In the genomic region with DNA sequence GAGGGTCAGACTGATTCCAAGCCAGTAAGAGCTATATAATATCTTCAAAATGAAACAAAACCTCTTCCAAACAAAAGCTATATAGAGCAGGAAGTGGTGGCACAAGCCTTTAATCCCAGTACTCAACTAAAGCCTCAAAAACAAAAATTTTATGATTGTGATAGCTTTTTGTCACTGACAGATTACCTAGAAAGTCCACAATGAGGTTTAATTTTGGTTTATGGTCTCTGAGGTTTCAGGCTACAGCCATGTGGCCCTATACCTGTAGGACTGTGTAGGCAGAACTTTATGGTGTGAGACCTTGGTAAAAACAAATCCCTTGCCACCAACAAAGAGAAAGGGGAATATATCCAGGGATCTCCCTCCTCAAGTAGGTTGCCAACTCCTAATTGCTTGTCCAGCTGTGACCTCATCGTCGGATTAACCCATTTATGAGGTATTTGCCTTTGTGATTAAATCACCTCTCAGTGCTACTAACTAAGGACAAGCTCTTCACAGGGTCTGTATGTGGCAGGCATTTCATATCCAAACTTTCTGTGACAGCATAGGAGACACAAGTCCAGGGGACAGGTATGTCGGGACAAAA, we compare ENCODE assay signal across 9 mouse cellular contexts. TPM values are rescaled to one million over a fixed set of nuclear protein-coding genes. Genes with fewer than 3 reads are reported as not detected.
A peak's percentile ranks its signal among the peaks of the same experiment; 100 is the strongest.
DNase-seq lines count a peak whose midpoint lies in the region; ATAC-seq and TF ChIP-seq lines count a peak whose summit lies in the region.
"Had no signal": no experiment of that assay in that cellular context is flagged by ENCODE, and none has a peak within 500 bp of the region (broad histone marks: within the 10 kb centered on the region; RNA-seq: fewer than 3 reads in every experiment).

No protein-coding gene starts in this region.

- peak overlapping the region; percentile 99 for H3K4me3 ChIP-seq in heart, embryonic 11.5 days (ENCODE audit: low read depth, low read length)
- no peak overlapping the region for H3K4me3 ChIP-seq in ES-Bruce4 (ENCODE audit: low read depth, low read length)
- H3K4me3 ChIP-seq in forebrain, postnatal 0 days (ENCODE audit: low read depth, low read length), result no peak overlapping the region
- peak overlapping the region; percentile 59; the same call in 1 of the 2 replicates for H3K4me3 ChIP-seq in macrophage (ENCODE audit: inconsistent target)
- H3K4me3 ChIP-seq in cerebellum, adult 2 months (replicated peaks; ENCODE audit: insufficient read depth, low read depth, low read length), result no peak overlapping the region

- H3K4me2 ChIP-seq in heart, embryonic 11.5 days, result peak overlapping the region; percentile 71
- H3K4me2 ChIP-seq in forebrain, postnatal 0 days (ENCODE audit: low read depth), result peak overlapping the region; percentile 78

- WGBS in heart, embryonic 11.5 days (ENCODE audit: insufficient replicate concordance), result 90% methylated on average over 3 of the region's 3 CpGs
- 41% methylated on average over 3 of the region's 3 CpGs for WGBS in forebrain, postnatal 0 days
- 96% methylated on average over 3 of the region's 3 CpGs for WGBS in macrophage (ENCODE audit: missing documents)
- 54% methylated on average over 3 of the region's 3 CpGs for WGBS in cerebellum, adult 2 months

- TF ChIP-seq POLR2A in ES-Bruce4 (IDR thresholded peaks at IDR 0.05; ENCODE audit: insufficient read depth, low read length), result no peak
- TF ChIP-seq POLR2A in cerebellum, adult 2 months (IDR thresholded peaks at IDR 0.05; ENCODE audit: borderline replicate concordance, insufficient read depth, low read length), result no peak

- H3K27me3 ChIP-seq in heart, embryonic 11.5 days (ENCODE audit: control insufficient read depth, insufficient read depth, low read length), result no peaks in the 10 kb centered on the region
- no peaks in the 10 kb centered on the region for H3K27me3 ChIP-seq in ES-Bruce4 (ENCODE audit: control insufficient read depth, insufficient read depth, low read length, poor library complexity, severe bottlenecking)
- H3K27me3 ChIP-seq in forebrain, postnatal 0 days (ENCODE audit: insufficient read depth, low read length), result no peaks in the 10 kb centered on the region
- no peaks in the 10 kb centered on the region for H3K27me3 ChIP-seq in cerebellum, adult 2 months (ENCODE audit: control insufficient read depth, insufficient read depth, low read length)

- no peak for TF ChIP-seq CTCF in ES-Bruce4 (IDR thresholded peaks at IDR 0.05; ENCODE audit: low read depth, low read length)
- no peak for TF ChIP-seq CTCF in forebrain, postnatal 0 days (IDR thresholded peaks at IDR 0.05; ENCODE audit: low read depth)
- no peak for TF ChIP-seq CTCF in cerebellum, adult 2 months (IDR thresholded peaks at IDR 0.05; ENCODE audit: borderline replicate concordance, insufficient read depth, low read depth, low read length)

- peaks cover 15% of the 10 kb centered on the region for H3K4me1 ChIP-seq in heart, embryonic 11.5 days (ENCODE audit: control insufficient read depth, insufficient read depth, low read length)
- H3K4me1 ChIP-seq in ES-Bruce4 (ENCODE audit: control insufficient read depth, insufficient read depth, low read length), result peaks cover 3% of the 10 kb centered on the region
- H3K4me1 ChIP-seq in forebrain, postnatal 0 days (ENCODE audit: insufficient read depth), result peaks cover 12% of the 10 kb centered on the region
- peaks cover 3% of the 10 kb centered on the region; the same call in 1 of the 2 replicates for H3K4me1 ChIP-seq in cerebellum, adult 2 months (ENCODE audit: control insufficient read depth, insufficient read depth, low read length)

- peak overlapping the region; percentile 71; the same call in 1 of the 2 replicates for H3K27ac ChIP-seq in heart, embryonic 11.5 days (ENCODE audit: low read depth, low read length)
- H3K27ac ChIP-seq in ES-Bruce4 (ENCODE audit: insufficient read depth, low read length), result peak overlapping the region; percentile 62; the same call in 1 of the 2 replicates
- H3K27ac ChIP-seq in forebrain, postnatal 0 days (ENCODE audit: low read depth, low read length), result no peak overlapping the region
- H3K27ac ChIP-seq in macrophage, result peak overlapping the region; percentile 87
- no peak overlapping the region for H3K27ac ChIP-seq in cerebellum, adult 2 months (ENCODE audit: insufficient read depth, low read length)

- peaks cover 12% of the 10 kb centered on the region for H3K36me3 ChIP-seq in heart, embryonic 11.5 days (ENCODE audit: control insufficient read depth, insufficient read depth, low read length)
- peaks cover 23% of the 10 kb centered on the region for H3K36me3 ChIP-seq in ES-Bruce4 (ENCODE audit: control insufficient read depth, insufficient read depth, low read length, poor library complexity, severe bottlenecking)
- H3K36me3 ChIP-seq in forebrain, postnatal 0 days (ENCODE audit: insufficient read depth), result peaks cover 3% of the 10 kb centered on the region; the same call in 1 of the 2 replicates
- H3K36me3 ChIP-seq in macrophage (ENCODE audit: inconsistent target), result peaks cover 16% of the 10 kb centered on the region; the same call in 1 of the 2 replicates

- peaks cover 34% of the 10 kb centered on the region for H3K79me2 ChIP-seq in macrophage (ENCODE audit: inconsistent target)

- ATAC-seq in heart, embryonic 11.5 days (replicated peaks; ENCODE audit: insufficient number of reproducible peaks, low FRiP score, low TSS enrichment), result no peak
- ATAC-seq in forebrain, postnatal 0 days, result no peak

- no peak overlapping the region for H3K9ac ChIP-seq in heart, embryonic 11.5 days (ENCODE audit: low read depth, low read length)
- peak overlapping the region; percentile 97; the same call in 1 of the 2 replicates for H3K9ac ChIP-seq in ES-Bruce4 (ENCODE audit: low read depth, poor library complexity, severe bottlenecking)
- peak overlapping the region; percentile 95 for H3K9ac ChIP-seq in forebrain, postnatal 0 days

- no peak for DNase-seq in heart, adult 9 months (ENCODE audit: low spot score in 2 of 2)
- no peak for DNase-seq in forebrain, postnatal 0 days
- no peak for DNase-seq in adrenal gland, postnatal 14 days
- no peak for DNase-seq in cerebellum, adult 2 months
- no peak for DNase-seq in cerebellum, postnatal 36 days
- DNase-seq: lung, adult 2 months had no signal

- no peak for TF ChIP-seq EP300 in ES-Bruce4 (IDR thresholded peaks at IDR 0.05; ENCODE audit: insufficient read depth, low read depth, low read length)

- no peaks in the 10 kb centered on the region for H3K9me3 ChIP-seq in heart, embryonic 11.5 days (replicated peaks; ENCODE audit: control insufficient read depth, low read length)
- no peaks in the 10 kb centered on the region for H3K9me3 ChIP-seq in ES-Bruce4 (replicated peaks; ENCODE audit: control insufficient read depth, insufficient read depth, low read length, poor library complexity, severe bottlenecking)
- H3K9me3 ChIP-seq in forebrain, postnatal 0 days (ENCODE audit: low read length), result no peaks in the 10 kb centered on the region

RNA-seq across cellular contexts. Expression of gene Ccnl1, which starts 1.5 kb away (rescaled TPM):
- polyA plus RNA-seq in heart, embryonic 11.5 days (2014; fragmentation: Nextera tagmentation; extraction: Ambion mirVana), result 91.5 and 97.7 TPM in 2 replicates
- polyA plus RNA-seq in ES-Bruce4 (2011; ENCODE audit: insufficient read depth, insufficient read length, low read depth, missing spikeins), result 115 and 117 TPM in 2 replicates
- 54.1 and 57.0 TPM in 2 replicates for total RNA-seq in forebrain, postnatal 0 days (2014; rRNA removed)
- 51.5 and 53.1 TPM in 2 replicates for polyA plus RNA-seq in forebrain, postnatal 0 days (2015; fragmentation: Nextera tagmentation; extraction: Ambion mirVana)
- total RNA-seq in macrophage (2018; cell fraction: chromatin; rRNA removed), result 1,000 to 10,000 TPM in 21 of 26 experiments, 100 to 1,000 TPM in 5; 862 to 4,016 (median 1,637) TPM
- 100 to 1,000 TPM in 3 of 26 experiments, 10 to 100 TPM in 23; 25.5 to 128 (median 65.5) TPM for total RNA-seq in macrophage (2018; cell fraction: cytosol; rRNA removed)
- total RNA-seq in macrophage (2018; cell fraction: nucleus; rRNA removed), result 1,000 to 10,000 TPM in 12 of 26 experiments, 100 to 1,000 TPM in 14; 362 to 2,858 (median 990) TPM
- 45.8 to 98.1 TPM (median 64.9 TPM) in 3 replicates for polyA plus RNA-seq in macrophage (2018)
- 91.4 and 116 TPM in 2 replicates for total RNA-seq in adrenal gland, postnatal 14 days (2021)
- polyA plus RNA-seq in cerebellum, adult 2 months (2012; rRNA removed), result 85.6 and 96.7 TPM in 2 replicates

Comparison
In these comparisons a context has a peak if more than half of its experiments do, and no peak if none do; other contexts are left out.
1. H3K27ac ChIP-seq: peak in heart, embryonic 11.5 days (single experiment), ES-Bruce4 (single experiment) and macrophage (single experiment); none in forebrain, postnatal 0 days (single experiment) and cerebellum, adult 2 months (single experiment).
2. H3K4me3 ChIP-seq: peak in heart, embryonic 11.5 days (single experiment) and macrophage (single experiment); none in ES-Bruce4 (single experiment), forebrain, postnatal 0 days (single experiment) and cerebellum, adult 2 months (single experiment).